Mouse (Mus musculus) layer of hippocampus, adult 11-12 months (tissue): ENCODE data around the gene Lsamp.
A peak's percentile ranks its signal among the peaks of the same experiment; 100 is the strongest.

ENCODE experiments used
- DNase-seq: peaks from one replicate; pipeline ENCODE4 v3.0.0; 2022; ENCODE audit warnings: low spot score

Lsamp gene

DNA sequence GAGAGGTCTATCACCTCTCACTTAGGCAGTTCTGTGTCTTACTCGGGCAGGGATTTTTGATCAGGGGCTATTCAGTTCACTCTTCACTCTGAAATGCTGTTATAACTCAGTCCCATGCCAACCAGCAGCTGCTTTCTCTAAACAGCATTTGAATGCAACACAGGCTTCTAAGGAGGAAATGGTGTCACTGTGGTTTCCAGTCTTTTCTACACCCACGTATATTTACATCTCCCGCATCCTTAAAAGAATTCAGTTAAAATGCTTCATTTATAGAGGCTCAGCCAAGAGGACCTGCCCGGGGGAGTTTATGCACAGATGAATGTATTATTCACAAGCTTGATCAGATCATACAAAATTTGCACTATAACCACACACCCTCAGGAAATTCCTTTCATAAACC, 306.0 kb downstream of the Lsamp start:
- peak; percentile 7 for DNase-seq

DNA sequence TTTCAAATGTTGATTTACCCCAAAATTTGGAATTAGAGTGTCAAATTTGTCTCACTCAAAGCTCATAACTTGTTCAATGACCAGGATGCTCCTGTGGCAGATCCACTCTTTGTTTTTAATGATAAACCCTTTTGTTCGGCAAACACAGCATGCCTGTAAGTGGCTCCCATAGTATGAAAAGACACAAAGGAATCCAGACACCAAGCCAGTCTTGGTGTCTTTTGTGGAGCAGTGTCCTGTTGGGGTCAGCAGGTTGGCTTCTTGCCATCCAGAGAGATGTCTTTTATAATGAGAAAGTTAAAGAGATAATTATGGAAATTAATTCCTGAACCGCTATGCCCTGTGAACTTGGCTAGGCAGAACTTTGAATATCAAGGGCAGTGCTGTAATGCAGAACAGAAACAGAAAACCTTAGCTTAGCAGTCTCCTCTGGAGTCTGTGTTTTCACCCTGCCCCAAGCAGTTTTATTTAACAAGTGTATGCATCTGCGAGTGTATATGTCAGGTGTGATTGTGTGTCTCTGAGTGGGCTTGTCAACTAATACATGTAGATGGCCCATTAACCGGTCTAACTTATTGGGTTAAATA, 310.2 kb downstream of the Lsamp start:
- DNase-seq = no peak

DNA sequence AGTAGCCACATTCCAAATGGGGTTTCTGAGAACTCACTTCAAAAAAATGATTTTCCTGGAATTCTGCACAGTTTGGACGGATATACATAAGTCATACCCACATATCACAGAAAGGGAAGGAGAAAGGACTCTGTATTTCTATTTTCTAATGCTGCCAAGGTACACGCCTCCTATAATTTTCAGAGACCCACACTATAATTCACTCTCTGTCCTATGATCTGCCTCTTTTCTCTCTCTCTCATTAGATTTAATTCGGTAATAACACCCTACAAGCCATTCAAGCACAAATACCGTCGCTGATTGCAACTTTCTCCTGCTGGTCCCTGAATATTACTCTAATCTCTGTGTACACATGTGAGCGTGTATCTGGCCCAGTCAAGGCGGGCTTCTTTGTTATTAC, 311.1 kb downstream of the Lsamp start:
- no peak for DNase-seq

DNA sequence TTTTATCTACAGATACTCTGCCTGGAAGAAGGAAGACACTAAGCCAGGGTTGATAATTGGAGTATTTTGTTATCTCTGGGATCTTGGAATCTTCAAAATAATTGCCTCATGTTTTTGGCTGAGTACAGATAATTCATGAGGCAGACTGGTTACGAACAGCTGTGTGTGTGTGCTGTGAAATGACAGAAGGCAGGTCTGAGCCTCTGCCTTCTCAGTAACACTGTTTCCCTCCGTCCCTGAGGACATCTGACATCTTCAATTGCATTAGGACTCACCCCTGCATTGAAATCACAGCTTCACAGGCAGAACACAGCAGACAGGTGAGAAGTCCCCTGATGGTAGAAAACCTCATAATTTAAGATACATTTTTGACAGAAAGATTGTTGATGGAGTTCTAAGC, 323.5 kb downstream of the Lsamp start:
- DNase-seq = no peak

DNA sequence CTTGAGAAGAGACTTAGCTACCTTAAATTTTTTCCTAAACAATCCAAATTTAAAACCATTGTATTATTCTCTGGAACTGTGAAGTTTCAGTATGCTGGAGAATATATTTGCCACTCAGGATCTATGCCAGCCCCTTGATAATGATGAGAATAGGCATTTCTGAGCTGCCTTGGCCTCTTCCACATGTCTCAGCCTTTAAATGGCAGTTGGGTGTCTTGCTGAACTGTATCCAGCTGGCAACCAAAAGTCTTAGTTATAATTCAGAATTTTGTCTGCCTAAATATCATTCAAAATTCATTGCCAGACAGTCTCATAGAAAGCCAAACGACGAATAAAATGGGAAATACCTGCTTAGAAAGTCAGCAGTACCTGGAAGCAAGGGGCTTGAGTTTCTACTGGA, 332.0 kb downstream of the Lsamp start:
- DNase-seq = no peak

DNA sequence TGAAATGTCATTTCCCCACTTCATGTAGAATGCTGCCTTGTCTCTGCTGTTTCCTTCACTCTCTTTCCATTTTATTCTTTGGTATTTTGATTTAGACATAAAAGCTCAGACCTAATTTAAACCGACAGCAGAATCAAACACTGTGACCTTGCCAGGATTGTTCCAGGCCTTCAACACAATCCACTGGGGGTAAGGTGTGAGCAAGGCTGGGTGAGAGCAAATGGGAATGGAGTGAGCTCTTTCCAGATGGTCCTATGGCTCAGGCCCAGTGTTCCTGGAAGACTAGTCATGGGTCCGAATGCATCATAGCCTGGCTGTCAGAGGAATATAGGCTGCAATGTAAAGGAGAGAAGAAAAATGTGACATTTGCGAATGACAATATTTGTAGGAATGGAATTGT, 340.6 kb downstream of the Lsamp start:
- DNase-seq = no peak

DNA sequence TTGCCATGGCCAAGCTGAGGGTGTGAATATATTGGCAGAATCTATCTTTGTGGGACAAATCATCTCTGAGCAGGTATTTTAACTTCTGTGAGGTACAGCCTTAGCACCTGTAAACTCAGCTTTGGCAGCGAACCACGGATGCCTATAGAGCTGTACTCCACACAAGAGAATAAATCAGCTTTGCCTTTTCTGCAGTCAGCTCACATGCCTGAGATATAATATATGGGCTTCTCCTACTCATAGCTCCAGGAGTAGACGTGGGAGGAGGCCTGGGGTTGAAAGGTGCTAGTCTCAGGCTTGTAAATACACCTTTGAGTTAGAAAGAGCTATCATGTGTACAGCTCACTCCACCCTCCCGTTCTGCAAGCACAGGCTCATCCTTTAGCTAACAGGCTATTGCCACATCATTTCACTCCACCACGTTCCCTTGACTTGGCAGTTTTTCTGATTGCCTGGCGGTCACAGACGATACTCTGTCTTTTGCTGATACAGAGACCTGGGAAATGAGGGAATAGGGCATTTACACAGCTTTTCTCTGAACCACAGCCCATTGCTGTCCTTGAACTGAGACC, 344.2 kb downstream of the Lsamp start:
- DNase-seq = no peak

DNA sequence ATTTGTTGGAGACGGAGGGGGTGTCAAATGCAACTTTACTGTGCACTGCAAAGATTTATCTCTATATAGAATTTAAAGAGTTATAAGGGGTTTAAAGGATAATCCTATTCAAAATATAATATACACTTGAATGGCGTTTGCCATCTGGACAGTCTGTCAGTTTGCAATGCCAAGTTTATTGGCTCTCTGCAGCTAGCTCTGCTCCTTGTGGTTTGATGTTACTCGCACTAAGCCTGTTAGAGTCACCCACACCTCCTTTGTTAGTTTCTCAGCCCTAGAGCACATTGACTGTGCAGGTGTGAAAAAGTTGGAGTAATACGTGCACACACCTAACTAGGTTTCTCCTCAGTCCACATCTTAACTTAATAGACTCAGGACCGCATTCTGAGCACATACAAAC, 385.5 kb downstream of the Lsamp start:
- no peak for DNase-seq

DNA sequence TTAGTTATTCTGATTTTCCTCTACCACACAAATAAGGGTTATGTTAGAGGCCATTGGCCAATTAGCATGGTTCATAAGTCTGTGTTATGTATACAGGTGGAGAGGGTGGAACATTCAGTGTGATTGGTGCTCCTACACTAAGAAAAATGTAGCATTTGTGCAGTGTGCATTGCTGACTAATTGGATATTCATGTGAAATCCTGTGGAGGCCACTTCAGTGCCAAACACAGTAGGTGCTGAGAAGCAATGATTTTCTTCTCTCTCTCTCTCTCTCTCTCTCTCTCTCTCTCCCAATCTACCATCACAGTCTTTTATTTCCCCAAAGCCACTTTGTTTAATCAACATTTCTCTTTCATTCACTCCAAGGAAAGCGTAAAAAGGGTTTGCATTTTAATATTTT, 387.1 kb downstream of the Lsamp start:
- no peak for DNase-seq

DNA sequence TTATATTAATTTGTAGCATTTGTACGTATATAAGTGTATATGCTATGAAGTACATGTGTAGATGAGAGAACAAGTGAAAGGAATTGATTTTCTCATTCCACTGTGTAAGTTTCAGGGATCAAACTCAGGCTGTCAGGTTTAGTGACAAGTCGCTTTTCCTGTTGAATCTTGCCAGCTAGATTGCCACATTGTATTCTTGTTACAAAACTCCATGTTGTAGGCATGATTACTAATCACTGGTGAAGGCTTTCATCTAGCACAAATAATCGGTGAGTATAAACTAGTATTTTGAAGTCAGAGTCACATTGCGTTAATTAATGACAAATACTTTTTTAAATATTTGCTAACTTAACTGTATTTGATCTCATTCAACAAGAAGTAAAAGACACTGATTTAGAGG, 391.2 kb downstream of the Lsamp start:
- DNase-seq = no peak

DNA sequence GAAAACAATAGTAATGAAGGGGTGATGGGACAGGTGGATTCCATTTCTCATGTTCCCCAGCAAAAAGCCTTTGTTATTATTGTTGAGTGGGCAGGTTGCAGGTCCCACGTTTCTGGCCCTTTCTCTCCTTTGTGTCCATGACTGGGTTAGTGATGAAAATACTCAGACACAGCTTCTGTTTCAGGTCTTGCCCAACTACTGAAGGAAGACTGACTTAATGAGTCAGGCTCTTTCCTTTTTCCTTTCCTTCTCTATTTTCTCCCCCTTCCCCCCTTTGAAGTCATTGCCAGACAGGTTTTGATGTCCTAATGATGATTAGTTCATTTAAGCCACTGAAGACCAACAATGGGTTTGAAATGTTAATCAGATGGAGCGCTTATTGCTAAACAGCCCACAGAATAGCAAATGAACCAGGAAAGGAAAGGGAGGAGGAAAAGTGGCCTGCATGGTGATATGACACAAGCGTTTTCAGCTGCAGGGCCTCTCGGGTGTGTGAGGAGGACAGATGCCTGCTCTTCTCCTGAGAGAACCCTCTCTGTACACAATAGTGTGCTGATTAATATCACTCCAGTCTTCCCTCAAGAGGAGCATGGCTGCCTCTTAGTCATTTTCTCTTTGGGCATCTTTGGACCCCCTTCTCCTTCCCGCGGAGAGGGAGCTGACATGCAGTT, 393.1 kb downstream of the Lsamp start:
- no peak for DNase-seq

DNA sequence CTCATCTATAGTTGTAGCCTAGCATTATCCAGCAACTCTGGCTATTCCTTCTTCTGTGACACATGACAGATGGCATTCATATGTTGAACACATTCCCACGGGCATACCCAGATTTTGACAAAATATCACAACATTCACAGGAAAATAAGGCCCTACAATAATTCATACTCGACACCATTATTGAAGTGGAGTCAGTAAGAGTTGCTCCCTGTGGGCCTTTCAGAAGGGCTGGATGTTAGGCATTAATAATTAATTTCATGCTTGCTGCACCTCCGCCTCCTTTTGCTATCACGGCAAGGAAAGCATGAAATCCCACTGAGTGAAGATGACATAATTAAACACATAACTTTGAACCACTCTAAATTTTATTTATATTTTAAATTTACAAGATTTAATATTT, 407.9 kb downstream of the Lsamp start:
- no peak for DNase-seq

DNA sequence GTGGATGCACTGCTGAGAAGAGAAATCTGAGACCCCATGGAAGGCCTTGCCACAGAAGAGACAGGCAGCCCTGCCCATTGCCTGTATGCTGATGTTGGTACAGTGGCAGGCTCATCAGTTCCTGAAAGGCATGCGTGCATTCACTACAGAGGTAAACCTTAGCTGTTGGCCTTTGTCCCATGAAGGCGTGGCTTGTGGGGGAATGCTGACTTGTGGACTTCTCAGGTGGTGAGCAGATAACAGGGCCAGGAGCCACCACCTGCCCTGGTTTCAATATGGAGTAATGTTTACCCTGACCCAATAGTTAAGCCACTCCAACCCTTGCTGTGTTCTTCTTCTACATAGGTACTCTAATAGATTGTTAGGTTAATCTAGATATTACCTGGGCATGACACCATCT, 415.4 kb downstream of the Lsamp start:
- no peak for DNase-seq

DNA sequence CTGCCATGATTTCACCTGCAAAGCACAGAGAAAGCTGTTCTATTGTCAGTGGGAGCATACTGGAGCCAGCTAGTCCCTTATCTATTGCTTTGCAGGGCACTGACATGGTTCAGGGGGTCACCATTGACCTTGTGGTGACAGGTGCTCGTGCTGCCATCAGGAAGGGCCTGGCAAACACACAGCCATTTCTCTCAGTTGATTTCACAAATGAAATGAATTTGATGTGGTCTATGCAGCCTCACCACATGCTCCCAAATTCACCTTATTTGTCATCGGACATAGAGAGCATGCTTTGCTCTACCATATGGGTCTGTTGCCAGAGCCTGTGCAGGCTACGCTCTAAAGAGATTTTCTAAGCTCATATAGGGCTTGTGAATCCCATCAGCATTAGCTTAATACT, 450.1 kb downstream of the Lsamp start:
- no peak for DNase-seq

DNA sequence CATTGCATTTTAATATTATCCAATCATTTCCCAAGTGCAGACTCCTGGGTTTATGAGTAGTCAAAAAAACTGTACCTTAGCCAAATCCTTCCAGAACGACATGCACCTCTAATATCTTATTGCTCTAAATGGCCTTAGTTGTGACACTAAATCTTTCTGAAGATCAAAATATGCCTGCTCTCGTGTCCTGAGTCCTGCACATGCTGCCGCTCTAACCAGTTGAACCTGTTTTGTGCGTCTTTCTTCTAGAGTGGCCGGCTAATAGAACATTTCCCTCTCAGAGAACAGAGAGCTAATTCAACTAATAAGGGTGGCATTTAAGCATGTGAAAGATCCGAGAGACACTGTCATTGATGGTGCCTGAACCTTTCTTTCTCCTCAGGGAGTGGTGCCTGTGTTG, 452.3 kb downstream of the Lsamp start:
- DNase-seq = no peak

DNA sequence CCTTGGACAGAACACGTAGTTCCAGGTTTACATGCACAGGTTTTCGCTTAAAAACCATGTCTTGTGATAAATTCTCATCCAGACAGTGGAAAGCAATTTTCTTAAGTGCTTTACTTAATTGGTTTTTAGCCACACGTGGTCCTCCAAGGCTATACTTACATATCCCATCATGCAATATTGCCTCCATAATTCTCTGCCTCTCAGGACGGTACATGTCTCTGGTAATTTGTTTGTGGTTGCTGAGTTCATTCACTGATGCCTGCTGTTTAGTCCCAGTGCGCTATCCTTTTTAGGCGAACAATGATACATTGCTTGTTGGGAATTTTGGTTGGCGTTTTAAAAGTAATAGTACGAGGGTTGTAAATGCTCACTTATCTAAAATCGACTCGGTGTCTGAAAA, 453.7 kb downstream of the Lsamp start:
- DNase-seq = no peak

DNA sequence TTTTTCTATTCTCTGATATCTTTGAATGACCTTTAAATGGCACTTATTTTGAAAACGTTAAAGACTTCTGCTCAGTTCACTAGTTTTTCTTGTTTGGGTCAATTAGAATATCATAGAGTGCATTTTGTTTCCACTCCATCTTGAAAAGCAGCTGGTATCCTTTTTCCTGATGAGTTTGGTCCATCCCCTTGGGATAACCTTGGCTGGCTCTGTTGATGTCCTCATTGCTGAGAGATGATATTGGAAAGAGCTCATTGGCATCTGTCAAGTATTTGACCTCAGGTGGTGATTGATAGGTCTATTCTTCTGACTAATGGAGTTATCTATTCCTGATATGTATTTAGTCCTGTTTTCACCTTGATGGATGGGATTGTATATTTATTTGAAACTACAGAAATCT, 454.7 kb downstream of the Lsamp start:
- no peak for DNase-seq

DNA sequence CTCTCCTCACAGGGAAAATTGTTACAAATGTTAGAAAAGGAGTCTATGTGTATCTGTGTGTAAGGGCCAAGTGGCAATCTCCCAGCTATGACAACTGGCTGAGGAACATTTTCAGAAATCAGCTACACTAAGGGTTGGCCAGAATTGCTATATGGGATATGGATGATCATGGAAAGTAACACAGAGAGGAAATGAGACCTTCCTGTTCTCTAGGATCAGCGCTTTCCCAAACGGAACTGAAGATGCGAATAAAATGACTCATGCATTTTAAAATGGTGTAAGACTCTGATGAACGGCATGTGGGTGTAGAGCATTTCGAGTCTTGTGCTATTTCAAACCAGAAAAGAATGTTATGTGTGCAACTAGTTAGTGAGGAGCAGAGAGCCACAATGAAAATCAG, 462.4 kb downstream of the Lsamp start:
- no peak for DNase-seq

DNA sequence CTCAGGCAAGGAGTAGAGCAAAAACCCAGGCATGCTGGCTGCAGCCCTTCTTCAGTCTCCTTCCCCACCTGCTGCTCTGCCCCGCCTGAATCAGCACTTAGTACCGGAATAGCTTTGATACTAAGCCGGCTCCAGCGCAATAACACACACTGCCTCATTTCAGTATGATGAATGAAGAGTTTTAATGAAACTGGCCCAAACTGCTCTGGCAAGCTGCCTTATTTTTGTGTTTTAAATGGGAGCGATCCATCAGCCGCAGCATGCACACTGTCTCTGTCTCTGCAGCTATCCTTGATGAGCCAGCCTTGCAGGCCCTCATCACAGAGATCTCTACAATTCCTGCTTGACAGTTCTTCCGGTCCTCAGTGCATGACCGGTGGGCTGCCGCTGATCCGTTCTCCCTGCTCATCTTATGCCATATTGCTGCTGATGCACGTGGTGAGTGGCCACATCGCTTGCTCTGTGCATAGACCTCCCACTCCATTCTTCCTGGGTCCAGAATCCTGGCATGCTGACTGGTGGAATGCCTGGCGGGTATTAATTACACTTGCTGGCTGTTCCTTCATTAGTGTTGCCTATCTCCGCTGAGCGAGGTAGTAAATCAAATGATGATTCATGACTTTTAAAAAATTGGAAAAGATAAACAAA, 479.4 kb downstream of the Lsamp start:
- DNase-seq = peak; percentile 43

DNA sequence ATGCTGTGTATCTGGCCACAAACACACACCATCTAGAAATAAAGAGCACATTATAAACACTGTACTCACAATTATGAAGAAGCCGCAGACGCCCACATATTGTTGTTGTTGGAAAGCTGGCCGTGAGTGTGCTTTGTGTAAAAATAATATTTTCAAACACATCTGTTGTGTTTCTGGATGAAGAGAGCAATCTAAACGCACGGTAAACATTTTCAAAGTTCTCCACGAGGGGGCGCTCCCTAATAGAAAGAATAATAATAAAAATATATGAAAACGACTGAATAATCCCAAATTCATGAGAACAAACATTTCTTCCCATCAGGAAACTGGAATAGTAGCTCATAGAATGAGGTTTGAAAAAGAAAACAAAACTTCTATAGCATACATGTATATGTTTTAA, 482.4 kb downstream of the Lsamp start:
- peak; percentile 54 for DNase-seq

DNA sequence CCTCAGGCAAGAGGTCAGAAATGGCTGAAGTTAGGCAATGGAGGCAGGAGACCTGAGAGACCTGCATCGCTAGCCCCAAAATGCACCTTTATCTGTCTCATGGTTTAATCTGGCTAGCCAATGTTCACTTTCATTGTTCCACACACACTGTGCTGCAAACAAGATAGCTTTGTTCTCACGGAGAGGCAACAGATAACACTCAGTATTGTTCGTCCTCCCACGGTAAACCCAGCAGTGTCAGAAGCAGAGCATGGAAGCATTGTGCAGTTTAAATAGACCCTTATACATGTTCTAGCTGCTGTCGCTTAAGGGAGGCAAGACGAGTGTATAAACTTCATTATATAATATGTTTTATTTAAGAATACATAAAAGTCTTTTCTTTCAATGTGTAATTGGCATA, 486.8 kb downstream of the Lsamp start:
- no peak for DNase-seq

DNA sequence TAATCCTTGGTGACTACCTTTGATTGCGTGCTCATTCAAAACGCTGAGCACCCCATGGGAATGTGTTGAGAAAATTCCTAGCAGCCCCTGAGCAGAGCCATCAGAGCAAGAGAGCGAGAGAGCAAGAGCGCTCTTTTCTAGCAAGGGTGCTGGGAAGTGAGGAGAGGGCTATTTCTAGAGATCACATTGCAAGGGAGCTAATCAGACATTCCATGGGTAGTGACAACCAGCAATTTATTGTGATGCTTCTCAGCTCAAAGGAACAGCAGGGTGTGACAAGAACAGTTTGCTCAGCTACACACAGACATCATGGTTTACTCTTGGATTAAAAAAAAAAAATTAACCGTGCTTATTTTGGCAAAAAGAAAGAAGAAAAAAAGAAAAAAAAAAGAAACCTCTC, 487.8 kb downstream of the Lsamp start:
- no peak for DNase-seq

DNA sequence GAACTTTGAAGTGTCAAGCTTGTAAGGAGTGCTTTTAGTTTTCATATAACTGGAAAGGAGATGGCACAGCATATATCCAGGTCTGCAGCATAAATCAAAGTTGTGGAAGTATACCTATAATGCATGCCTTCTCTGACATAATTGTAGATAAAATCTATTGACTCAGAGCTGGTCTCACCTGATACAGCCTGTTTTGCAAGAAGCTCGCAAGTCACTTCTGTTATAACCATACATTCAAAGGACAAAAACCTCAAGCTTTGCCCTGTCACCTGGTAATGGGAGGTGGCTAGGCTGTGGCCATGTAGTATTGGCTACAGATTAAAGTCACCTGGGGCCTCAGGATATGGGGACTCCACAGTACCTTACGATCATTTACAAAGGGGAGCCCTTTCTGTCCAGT, 507.4 kb downstream of the Lsamp start:
- no peak for DNase-seq
